ENCODE assay signal across 33 mouse cellular contexts in the genomic region with DNA sequence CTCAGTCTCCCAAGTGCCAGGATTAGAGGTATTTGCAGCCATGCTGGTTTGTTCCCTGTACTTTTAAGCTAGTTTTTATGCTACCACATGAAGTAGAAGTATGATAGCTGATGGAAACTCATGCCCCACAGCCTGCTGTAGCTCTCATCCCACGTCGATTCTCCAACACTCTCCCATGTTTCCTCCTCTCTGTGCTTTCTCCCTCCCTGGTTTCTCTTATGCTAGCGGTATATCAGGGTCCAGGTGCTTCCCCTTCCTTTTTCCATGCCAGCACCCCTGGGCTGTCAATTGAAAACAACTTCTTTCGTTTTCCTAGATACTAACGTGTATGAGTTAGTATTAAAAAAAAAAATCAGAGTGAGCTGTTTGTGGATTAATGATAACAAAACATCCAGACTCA.
"Had no signal": no experiment of that assay in that cellular context is flagged by ENCODE, and none has a peak within 500 bp of the region (broad histone marks: within the 10 kb centered on the region; RNA-seq: fewer than 3 reads in every experiment).

No protein-coding gene starts in this region.

- H3K4me3 ChIP-seq: heart, embryonic 10.5 days; heart, embryonic 13.5 days; heart, embryonic 15.5 days; hindbrain, embryonic 10.5 days; hindbrain, embryonic 12.5 days; hindbrain, embryonic 13.5 days; hindbrain, embryonic 15.5 days; intestine, embryonic 15.5 days; kidney, embryonic 15.5 days; layer of hippocampus, adult 2 months; left cerebral cortex, adult 2 months had no signal

- DNase-seq: heart, postnatal 10 days; heart, postnatal 14 days; heart, postnatal 36 days; heart, postnatal 4 days; kidney, adult 11 months; kidney, adult 18-20 months; kidney, adult 2 months; kidney, adult 8-10 months; kidney, adult 9 months; kidney, postnatal 10 days; kidney, postnatal 14 days; kidney, postnatal 25 days; kidney, postnatal 36 days; layer of hippocampus, adult 9-11 months; layer of hippocampus, postnatal 36 days had no signal

- H3K27ac ChIP-seq: heart, embryonic 10.5 days; heart, embryonic 13.5 days; heart, embryonic 15.5 days; hindbrain, embryonic 10.5 days; hindbrain, embryonic 12.5 days; hindbrain, embryonic 13.5 days; hindbrain, embryonic 14.5 days; hindbrain, embryonic 15.5 days; hindbrain, postnatal 0 days; intestine, embryonic 15.5 days; kidney, embryonic 15.5 days; kidney, postnatal 0 days; layer of hippocampus, adult 2 months; left cerebral cortex, adult 2 months had no signal

- H3K9ac ChIP-seq: heart, embryonic 13.5 days; heart, embryonic 15.5 days; hindbrain, embryonic 12.5 days; hindbrain, embryonic 13.5 days; hindbrain, embryonic 14.5 days; hindbrain, embryonic 15.5 days; intestine, embryonic 15.5 days; kidney, embryonic 15.5 days had no signal

- H3K9me3 ChIP-seq: heart, embryonic 10.5 days; heart, embryonic 13.5 days; heart, embryonic 15.5 days; hindbrain, embryonic 10.5 days; hindbrain, embryonic 12.5 days; hindbrain, embryonic 13.5 days; hindbrain, embryonic 15.5 days; intestine, embryonic 15.5 days; kidney, embryonic 15.5 days had no signal

- H3K27me3 ChIP-seq: heart, embryonic 13.5 days; heart, embryonic 15.5 days; hindbrain, embryonic 12.5 days; hindbrain, embryonic 13.5 days; hindbrain, embryonic 15.5 days; intestine, embryonic 15.5 days; kidney, embryonic 15.5 days had no signal

- ATAC-seq: hindbrain, embryonic 16.5 days; hindbrain, postnatal 0 days; inflammation-experienced regulatory T-cells, adult 6 months; intestine, embryonic 15.5 days; intestine, embryonic 16.5 days had no signal

- H3K4me2 ChIP-seq: heart, embryonic 11.5 days; heart, embryonic 13.5 days; heart, embryonic 15.5 days; hindbrain, embryonic 12.5 days; hindbrain, embryonic 13.5 days; hindbrain, embryonic 14.5 days; hindbrain, embryonic 15.5 days; intestine, embryonic 15.5 days; kidney, embryonic 15.5 days had no signal

- H3K4me1 ChIP-seq: heart, embryonic 15.5 days; hindbrain, embryonic 10.5 days; hindbrain, embryonic 12.5 days; hindbrain, embryonic 13.5 days; hindbrain, embryonic 15.5 days; intestine, embryonic 15.5 days had no signal

- H3K36me3 ChIP-seq: heart, embryonic 10.5 days; heart, embryonic 13.5 days; heart, embryonic 15.5 days; hindbrain, embryonic 10.5 days; hindbrain, embryonic 12.5 days; hindbrain, embryonic 13.5 days; hindbrain, embryonic 15.5 days; intestine, embryonic 15.5 days; kidney, embryonic 15.5 days had no signal
